Mouse (Mus musculus) small intestine, adult 2 months (tissue): ENCODE results near the gene Ltf. TPM values are rescaled to one million over a fixed set of nuclear protein-coding genes. Genes with fewer than 3 reads are reported as not detected.

Source experiments
- H3K27ac ChIP-seq: fragments of 200-500 bp; 2 replicates; pipeline ENCODE4 v1.5.1; 2012; ENCODE audit warnings: low read depth, low read length, control low read depth, inconsistent platforms; ENCODE audit not compliant: insufficient read depth
- H3K27me3 ChIP-seq: fragments of 200-500 bp; 2 replicates; pipeline ENCODE4 v1.6.1; 2012; ENCODE audit warnings: mild to moderate bottlenecking, moderate library complexity, low read length, inconsistent platforms; ENCODE audit not compliant: control insufficient read depth, insufficient read depth
- H3K36me3 ChIP-seq: fragments of 200-500 bp; 2 replicates; pipeline ENCODE4 v1.6.1; 2012; ENCODE audit warnings: mild to moderate bottlenecking, low read length, control low read depth, inconsistent platforms; ENCODE audit not compliant: control insufficient read depth, insufficient read depth
- H3K4me1 ChIP-seq: fragments of 200-500 bp; 2 replicates; pipeline ENCODE4 v1.6.1; 2012; ENCODE audit warnings: low read length, inconsistent platforms, mixed read lengths; ENCODE audit not compliant: control insufficient read depth, insufficient read depth, insufficient read length
- H3K4me3 ChIP-seq: fragments of 200-500 bp; 2 replicates; pipeline ENCODE4 v1.5.1; 2012; ENCODE audit warnings: low read depth, mild to moderate bottlenecking, control low read depth, inconsistent platforms, low read length, moderate library complexity
- CTCF ChIP-seq: fragments of 200-500 bp; IDR thresholded peaks from 2 replicates; pipeline ENCODE4 v1.5.1; 2012; ENCODE audit warnings: low read depth, mild to moderate bottlenecking, control low read depth, inconsistent platforms, low read length, moderate library complexity, mixed read lengths; ENCODE audit not compliant: insufficient replicate concordance, insufficient read length; ENCODE audit errors: extremely low read depth
- POLR2A ChIP-seq: fragments of 200-500 bp; IDR thresholded peaks from 2 replicates; pipeline ENCODE4 v1.6.1; 2012; ENCODE audit warnings: low read depth, mild to moderate bottlenecking, control low read depth, inconsistent platforms, low read length, moderate library complexity
- WGBS: fragments of 180-500 bp; shearing (Covaris S2); methylation state at CpG from one replicate; pipeline ENCODE4 v1.1.7; 2018; 5-methylcytosine and 5-hydroxymethylcytosine counted together
- polyA plus RNA-seq: library from polyadenylated mRNA; depleted of rRNA; stranded (reverse); fragments of >200 nt; gene quantifications from 2 replicates; pipeline ENCODE4 v1.2.3, GENCODE M21; 2012

The Ltf gene
- polyA plus RNA-seq, 1 experiment, result 0.29 TPM

GRCm38 (mm10) chr9:111026791-111027190, 7.7 kb downstream of the Ltf start:
- Histone ChIP-seq H3K4me1 (no peaks in the 10 kb centered on the region), H3K36me3 (no peaks in the 10 kb centered on the region), H3K4me3 (no peak overlapping the region), H3K27ac (no peak overlapping the region), H3K27me3 (no peaks in the 10 kb centered on the region)
- no peak for TF ChIP-seq CTCF
- TF ChIP-seq POLR2A, result no peak
- 82% methylated on average over 10 of the region's 10 CpGs for WGBS

GRCm38 (mm10) chr9:111033717-111034116, 14.6 kb downstream of the Ltf start:
- WGBS, result 84% methylated on average over 4 of the region's 4 CpGs
- Histone ChIP-seq H3K27me3 (no peaks in the 10 kb centered on the region), H3K27ac (no peak overlapping the region), H3K4me3 (no peak overlapping the region), H3K4me1 (no peaks in the 10 kb centered on the region), H3K36me3 (no peaks in the 10 kb centered on the region)
- TF ChIP-seq CTCF, result no peak
- TF ChIP-seq POLR2A, result no peak

DNA sequence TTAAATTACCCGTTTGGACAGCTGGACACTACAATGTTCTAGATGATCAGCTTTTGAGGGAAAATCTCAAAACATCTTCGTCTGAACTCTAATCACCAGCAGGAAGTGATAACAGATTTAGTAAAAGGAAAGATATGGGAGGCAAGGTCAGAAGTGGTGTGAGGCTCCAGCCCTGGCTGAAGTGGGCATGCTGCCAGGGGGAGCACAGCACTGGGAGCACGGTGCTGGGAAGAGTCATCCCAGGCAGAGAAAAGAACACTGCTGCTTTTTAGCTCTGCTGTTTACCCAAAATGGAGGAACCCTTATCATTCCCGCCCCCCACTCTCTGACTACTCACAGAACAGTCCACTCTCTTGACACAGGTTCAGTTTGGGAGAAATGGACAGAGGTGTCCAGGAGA, 20.9 kb downstream of the Ltf start:
- Histone ChIP-seq H3K4me1 (no peaks in the 10 kb centered on the region), H3K36me3 (no peaks in the 10 kb centered on the region), H3K4me3 (no peak overlapping the region), H3K27ac (no peak overlapping the region), H3K27me3 (no peaks in the 10 kb centered on the region)
- WGBS, result 60% methylated on average over 4 of the region's 4 CpGs
- TF ChIP-seq POLR2A (no peak), CTCF (no peak)

DNA sequence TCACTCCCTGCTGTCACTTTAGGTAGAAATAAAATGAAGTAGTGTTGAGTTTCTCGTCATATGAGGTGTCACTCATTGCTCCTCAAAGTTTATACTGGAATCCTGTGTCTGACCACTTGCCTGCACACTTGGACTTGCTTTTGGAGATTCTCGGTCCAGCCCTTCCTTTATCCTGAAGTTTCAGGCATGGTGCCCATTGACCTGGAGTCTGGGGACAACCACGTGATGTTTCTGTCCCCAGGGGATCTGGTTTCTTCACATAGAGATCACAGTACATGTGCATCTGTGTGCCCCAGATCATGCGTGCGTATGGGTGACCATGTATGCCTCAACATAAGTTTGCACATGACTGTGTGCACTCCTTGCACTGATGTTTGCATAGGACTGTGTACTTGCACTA, 23.2 kb downstream of the Ltf start:
- Histone ChIP-seq H3K4me1 (no peaks in the 10 kb centered on the region; the same call in 1 of the 2 replicates), H3K27me3 (no peaks in the 10 kb centered on the region), H3K36me3 (no peaks in the 10 kb centered on the region), H3K27ac (no peak overlapping the region), H3K4me3 (no peak overlapping the region)
- 73% methylated on average over 5 of the region's 5 CpGs for WGBS
- TF ChIP-seq CTCF (no peak), POLR2A (no peak)

GRCm38 (mm10) chr9:111046222-111046621, 27.2 kb downstream of the Ltf start:
- peaks cover 6% of the 10 kb centered on the region for H3K4me1 ChIP-seq
- H3K4me3 ChIP-seq, result no peak overlapping the region
- H3K27me3 ChIP-seq, result no peaks in the 10 kb centered on the region
- no peaks in the 10 kb centered on the region for H3K36me3 ChIP-seq
- H3K27ac ChIP-seq, result no peak overlapping the region
- WGBS, result 66% methylated on average over 3 of the region's 3 CpGs
- TF ChIP-seq POLR2A, result no peak
- TF ChIP-seq CTCF, result no peak

DNA sequence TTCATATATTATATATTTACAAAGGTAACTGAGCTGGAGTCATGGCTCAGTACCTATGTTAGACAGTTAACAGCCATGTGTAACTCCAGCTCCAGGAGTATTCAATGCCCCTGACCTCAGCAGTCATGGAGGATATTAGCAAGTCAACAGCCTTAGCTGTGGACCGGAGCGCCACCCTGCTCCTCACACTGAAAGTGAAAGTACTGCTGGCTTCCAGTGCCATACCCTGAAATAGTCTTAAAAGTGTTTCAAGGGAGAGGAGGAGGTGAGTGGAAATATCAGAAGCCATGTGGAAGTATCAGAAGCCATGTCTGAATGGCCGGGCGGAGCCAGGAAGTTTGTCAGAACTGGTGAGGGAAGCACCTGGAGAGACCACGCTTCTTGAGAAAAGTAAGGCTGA, 28.2 kb downstream of the Ltf start:
- TF ChIP-seq CTCF, result no peak
- no peak for TF ChIP-seq POLR2A
- Histone ChIP-seq H3K27me3 (no peaks in the 10 kb centered on the region), H3K27ac (no peak overlapping the region), H3K4me3 (no peak overlapping the region), H3K4me1 (peaks cover 6% of the 10 kb centered on the region), H3K36me3 (no peaks in the 10 kb centered on the region)
- 47% methylated on average over 5 of the region's 5 CpGs for WGBS

DNA sequence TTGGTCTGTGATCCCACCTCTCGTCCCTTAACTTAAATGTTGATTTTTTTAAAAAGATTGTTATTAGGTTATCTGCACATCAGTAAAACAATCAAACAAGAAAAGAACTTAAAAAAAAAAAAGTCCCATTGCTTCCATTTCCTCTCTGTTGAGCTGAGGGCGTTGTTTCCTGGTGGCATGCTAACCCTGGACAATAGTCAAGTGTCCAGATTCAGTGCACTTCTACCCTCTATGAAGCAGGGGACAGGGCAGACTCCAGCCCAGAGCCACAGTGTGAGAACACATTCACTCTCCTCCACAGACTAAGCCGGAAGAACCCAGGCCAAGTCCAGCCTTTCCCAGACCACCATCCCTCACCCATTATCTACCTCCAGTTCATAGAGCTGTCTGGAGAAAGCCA, 29.4 kb downstream of the Ltf start:
- Histone ChIP-seq H3K27me3 (no peaks in the 10 kb centered on the region), H3K4me3 (no peak overlapping the region), H3K4me1 (peaks cover 6% of the 10 kb centered on the region), H3K27ac (no peak overlapping the region), H3K36me3 (no peaks in the 10 kb centered on the region)
- TF ChIP-seq CTCF (no peak), POLR2A (no peak)
- WGBS, result 79% methylated on average over 3 of the region's 3 CpGs

GRCm38 (mm10) chr9:111054923-111055322, 35.9 kb downstream of the Ltf start:
- Histone ChIP-seq H3K4me3 (no peak overlapping the region), H3K4me1 (peaks cover 12% of the 10 kb centered on the region), H3K36me3 (no peaks in the 10 kb centered on the region), H3K27me3 (no peaks in the 10 kb centered on the region), H3K27ac (no peak overlapping the region)
- no peak for TF ChIP-seq POLR2A
- no peak for TF ChIP-seq CTCF
- 69% methylated on average over 9 of the region's 9 CpGs for WGBS
